Mouse (Mus musculus): ENCODE results near the gene Spata2.

Spata2 gene

DNA sequence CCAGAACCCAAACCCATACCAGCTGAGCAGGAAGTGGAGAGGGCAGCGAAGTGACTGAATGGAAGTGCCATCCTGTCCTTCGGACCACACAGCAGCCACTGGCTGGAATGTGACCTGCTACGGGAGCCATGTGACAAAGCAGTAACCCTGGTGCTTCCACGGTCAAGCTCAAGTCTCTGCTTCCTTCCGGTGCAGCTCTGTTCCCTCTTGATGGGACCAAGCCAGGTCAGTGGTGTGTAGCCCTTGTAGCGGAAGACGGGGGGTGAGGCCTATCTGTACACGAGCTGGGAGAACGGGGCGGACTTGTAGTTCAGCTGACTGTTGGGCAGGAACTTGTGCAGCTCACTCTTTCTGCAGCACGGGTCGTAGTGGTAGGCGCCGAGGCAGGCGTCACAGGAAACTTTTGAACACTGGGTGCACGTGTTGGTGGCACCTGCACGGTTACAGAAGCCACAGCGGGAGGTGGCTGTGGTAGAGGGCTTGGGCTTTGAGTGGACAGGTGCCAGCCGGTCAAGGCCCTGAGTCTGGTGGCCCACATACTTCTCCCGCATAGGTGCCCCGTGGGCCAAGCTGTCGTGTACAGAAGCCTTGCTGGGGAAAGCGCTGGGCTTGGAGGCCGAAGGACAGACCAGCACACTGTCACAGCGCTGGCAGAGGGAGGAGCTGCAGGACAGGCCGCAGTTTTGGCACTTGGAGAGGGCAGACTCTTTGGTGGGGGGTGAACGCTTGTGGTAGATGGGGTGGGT lies 9.4 kb downstream of the Spata2 start:
- no peak for DNase-seq (ENCODE audit: low spot score in 2 of 2)

- DNase-seq (ENCODE audit: low spot score in 2 of 2), result no peak
Observed at GRCm38 (mm10) chr2:167482681-167483080, 10.0 kb downstream of the Spata2 start.

GRCm38 (mm10) chr2:167479501-167479900 lies 13.2 kb downstream of the Spata2 start:
- no peak for DNase-seq (ENCODE audit: low spot score in 2 of 2)

- DNase-seq (ENCODE audit: low spot score in 2 of 2), result no peak
Observed at GRCm38 (mm10) chr2:167478128-167478527, 14.6 kb downstream of the Spata2 start.

DNA sequence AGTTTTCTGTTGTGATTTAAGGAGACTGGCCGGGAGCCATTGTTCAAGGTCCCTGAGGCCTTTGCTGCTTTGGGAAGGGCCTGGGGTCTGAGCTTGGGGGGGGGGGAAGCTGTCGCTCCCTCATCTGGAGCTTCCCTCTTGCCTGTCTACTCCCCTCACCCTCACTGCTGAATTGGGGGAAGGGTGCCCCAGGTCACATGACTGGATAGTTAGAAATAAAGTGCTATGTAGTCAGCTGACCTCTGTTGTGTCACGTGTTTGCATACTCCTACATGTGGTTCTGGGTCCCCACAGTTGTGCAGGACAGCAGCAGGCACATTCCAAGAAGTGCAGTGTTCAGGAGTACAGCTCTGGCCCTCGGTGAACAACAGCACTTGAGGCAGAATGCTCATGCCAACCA lies 15.9 kb downstream of the Spata2 start:
- DNase-seq (ENCODE audit: low spot score in 2 of 2), result no peak

- DNase-seq (ENCODE audit: low spot score in 2 of 2), result peak; percentile 79 to 85
Observed at GRCm38 (mm10) chr2:167476200-167476688, 16.4 kb downstream of the Spata2 start.

GRCm38 (mm10) chr2:167475596-167475995 lies 17.1 kb downstream of the Spata2 start:
- no peak for DNase-seq (ENCODE audit: low spot score in 2 of 2)

GRCm38 (mm10) chr2:167474218-167474617 lies 18.5 kb downstream of the Spata2 start:
- DNase-seq (ENCODE audit: low spot score in 2 of 2), result no peak

DNA sequence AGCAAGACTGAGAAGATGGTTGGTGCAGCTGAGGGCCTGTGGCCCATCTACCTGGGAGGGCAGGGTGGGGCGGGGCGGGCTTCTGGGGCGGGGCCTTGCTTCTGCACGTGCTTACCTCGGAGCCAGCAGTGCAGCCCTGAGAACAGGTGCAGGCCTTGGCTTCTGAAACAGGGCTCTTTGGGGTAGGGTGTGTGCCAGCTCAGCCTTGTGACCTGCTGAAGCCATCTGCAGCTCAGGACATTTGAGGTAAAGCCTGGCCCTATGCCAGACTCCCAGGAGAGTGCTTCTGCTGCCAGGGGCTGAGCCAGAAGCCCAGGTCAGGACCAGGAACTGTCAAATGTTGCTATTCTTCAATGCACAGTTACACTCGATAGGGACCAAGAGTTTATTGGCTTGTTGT lies 21.1 kb downstream of the Spata2 start:
- no peak for DNase-seq (ENCODE audit: low spot score in 2 of 2)

DNA sequence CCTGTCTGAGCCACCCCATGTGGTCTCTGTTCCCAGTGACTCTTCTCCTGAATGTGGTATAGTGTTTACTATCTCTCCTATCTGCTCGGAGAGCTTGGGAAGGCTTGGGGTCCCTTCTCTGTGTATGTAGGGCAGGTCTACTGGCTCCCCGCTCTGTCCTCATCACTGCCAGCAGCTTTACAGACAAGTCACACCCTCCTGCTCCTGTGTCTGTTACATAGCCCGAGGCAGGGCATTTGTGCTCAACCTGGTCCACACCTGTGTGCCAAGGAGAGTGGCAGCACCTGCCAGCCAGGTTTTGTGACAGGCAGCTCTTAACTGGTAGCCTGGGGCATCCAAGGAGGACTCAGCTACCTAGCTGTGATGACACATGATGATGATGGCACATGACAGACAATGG lies 22.1 kb downstream of the Spata2 start:
- no peak for DNase-seq (ENCODE audit: low spot score in 2 of 2)

- no peak for DNase-seq (ENCODE audit: low spot score in 2 of 2)
Observed at GRCm38 (mm10) chr2:167468444-167468843, 24.2 kb downstream of the Spata2 start.

GRCm38 (mm10) chr2:167467214-167467613 lies 25.5 kb downstream of the Spata2 start:
- DNase-seq (ENCODE audit: low spot score in 2 of 2), result no peak

DNA sequence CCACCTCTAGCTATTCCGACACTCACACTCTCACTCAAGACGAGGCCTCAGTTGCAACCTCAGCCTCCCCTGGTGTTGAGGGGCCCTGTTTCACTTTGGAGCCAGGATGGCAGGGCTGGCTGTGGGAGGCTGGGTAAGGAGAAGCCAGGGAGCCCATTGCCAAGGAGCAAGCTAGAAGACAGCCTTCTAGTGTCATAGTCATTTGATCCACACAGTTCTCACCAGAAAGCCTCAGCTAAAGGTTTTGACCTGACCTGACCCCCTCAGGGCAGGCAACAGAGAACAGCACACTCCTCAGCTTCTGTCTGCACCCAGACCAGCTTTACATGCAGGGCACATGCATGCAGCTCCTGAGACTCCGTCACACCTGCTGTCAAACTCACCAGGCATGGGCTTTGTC lies 26.7 kb downstream of the Spata2 start:
- no peak for DNase-seq (ENCODE audit: low spot score in 2 of 2)

GRCm38 (mm10) chr2:167463802-167464201 lies 28.9 kb downstream of the Spata2 start:
- no peak for DNase-seq (ENCODE audit: low spot score in 2 of 2)

DNA sequence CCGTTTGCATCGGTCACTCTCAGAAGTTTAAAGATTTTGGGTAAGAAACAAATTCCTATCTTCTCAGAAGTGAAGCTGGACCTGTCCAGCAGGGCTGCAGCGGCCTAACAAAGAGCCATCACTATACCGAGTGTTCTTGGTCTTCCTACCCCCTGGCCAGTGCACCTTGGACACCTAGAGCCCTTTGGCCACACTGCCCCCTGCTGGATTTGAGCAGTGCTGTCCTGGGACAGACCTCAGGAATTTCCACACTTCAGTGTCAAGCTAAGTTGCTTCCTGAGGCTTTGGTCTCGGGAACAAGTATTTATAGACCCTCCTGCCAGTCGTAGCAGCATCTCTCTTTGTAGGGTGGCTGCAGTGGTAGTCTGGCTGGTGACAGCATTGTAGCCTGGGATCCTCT lies 29.7 kb downstream of the Spata2 start:
- peak in 1 of 2 experiments; percentile 32 for DNase-seq (ENCODE audit: low spot score in 2 of 2)

GRCm38 (mm10) chr2:167459071-167459865 lies 33.4 kb downstream of the Spata2 start:
- DNase-seq (ENCODE audit: low spot score in 2 of 2), result no peak

DNA sequence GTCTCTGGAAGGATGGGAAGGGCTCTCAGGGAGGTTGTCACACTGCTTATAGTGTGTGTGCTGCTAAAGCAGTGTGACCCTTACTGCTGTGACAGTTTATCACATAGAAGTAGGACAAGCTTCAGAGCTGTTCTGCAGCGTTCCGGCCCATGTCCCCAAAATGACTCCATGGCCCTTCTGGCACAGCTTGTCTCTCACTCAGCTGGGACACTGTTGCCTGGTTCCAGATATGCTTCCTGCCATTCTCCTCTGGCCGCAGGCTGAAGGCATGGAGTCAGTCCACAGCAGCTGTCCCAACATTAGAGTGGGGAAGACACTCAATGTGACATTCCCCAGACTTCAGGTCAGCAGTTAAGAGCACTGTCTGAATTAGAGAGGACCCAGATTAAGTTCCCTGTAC lies 34.1 kb downstream of the Spata2 start:
- DNase-seq (ENCODE audit: low spot score in 2 of 2), result no peak

GRCm38 (mm10) chr2:167457213-167457612 lies 35.5 kb downstream of the Spata2 start:
- no peak for DNase-seq (ENCODE audit: low spot score in 2 of 2)

DNA sequence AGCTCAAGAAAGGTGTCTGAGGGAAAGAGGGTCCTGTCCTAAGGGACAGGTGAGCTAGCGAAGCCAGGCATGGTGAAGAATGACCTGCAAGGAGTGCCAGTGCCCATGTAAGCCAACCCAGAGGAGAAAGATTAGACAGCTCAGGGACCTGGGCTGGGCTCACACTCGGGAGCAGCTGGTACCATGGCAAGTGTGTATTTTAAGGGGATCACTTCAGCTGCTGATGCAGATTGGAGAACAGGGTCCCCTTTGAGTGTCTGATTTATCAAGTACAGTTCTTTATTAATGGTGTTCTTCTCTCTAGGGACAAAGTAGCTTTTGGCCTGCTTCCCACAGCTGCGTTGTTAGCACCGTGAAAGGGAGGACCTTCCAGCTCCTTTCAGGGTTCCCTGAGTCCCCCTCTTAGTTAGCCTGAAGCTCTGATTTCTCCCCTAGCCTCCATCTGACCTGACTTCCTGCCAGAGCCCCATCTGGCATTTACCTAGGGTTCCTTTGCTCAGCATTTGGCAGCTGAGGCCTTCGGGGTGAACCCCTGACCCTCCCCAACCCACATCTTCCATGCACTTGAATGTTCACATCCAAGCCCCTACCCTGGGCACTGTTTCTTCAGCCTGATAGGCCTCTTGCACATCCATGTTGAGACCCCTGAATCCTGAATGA lies 36.2 kb downstream of the Spata2 start:
- DNase-seq (ENCODE audit: low spot score in 2 of 2), result no peak

DNA sequence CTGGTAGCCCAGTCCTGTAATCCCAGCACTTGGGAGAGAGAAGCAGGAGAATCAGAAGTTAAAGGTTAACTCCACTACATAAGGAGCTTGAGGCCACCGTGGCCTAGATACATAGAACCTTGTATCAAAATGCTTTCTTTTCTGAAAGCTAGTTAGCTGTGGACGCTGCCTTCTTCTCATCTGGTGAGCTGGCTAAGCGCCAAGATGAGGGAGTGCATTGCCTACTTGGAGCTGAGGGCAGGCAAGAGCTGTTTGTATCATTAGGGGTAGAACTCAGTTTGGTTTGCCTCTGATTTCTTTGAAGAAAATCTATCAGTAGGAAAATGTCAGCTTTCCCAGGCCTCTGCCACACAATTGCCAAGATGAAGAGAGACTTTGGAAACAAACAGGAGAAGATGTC lies 38.9 kb downstream of the Spata2 start:
- DNase-seq (ENCODE audit: low spot score in 2 of 2), result no peak

DNA sequence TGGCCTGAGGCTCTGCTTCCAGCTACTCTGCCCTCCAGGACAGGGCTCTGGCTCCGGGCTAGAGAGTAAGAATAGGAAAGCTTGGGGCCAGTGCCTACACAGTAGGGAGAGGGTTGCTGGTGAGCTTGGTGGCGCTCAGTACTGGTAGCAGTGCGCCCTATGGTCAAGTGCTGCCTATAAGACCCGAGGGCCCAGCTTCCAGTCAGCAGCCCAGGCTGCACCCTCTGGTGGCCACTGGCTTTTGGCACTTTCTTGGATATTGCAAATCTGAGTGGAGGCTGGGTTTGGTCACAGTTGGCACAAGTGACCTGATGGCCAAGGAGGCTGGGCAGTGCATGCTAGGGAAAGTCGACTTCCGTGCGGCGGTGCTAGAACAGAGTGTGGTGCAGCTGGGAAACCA lies 42.0 kb downstream of the Spata2 start:
- DNase-seq (ENCODE audit: low spot score in 2 of 2), result no peak

All from frontal cortex, postnatal 10 days (tissue).